Mouse (Mus musculus) forebrain, embryonic 10.5 days (tissue): ENCODE results near the gene Smg1. TPM values are rescaled to one million over a fixed set of nuclear protein-coding genes. Genes with fewer than 3 reads are reported as not detected.

Experiments
- DNase-seq: peaks from one replicate; pipeline ENCODE4 v3.0.0-alpha.2; 2017; ENCODE audit warnings: low spot score; ENCODE audit errors: extremely low spot score
- H3K27ac ChIP-seq: fragments of 300-500 bp; sonication (generic); 2 replicates; pipeline ENCODE4 v1.5.1; 2016; ENCODE audit warnings: mild to moderate bottlenecking
- H3K27me3 ChIP-seq: fragments of 300-500 bp; sonication (generic); 2 replicates; pipeline ENCODE4 v1.6.1; 2016; ENCODE audit warnings: mild to moderate bottlenecking; ENCODE audit not compliant: poor library complexity, severe bottlenecking
- H3K36me3 ChIP-seq: fragments of 300-500 bp; sonication (generic); replicated peaks from 2 replicates; pipeline ENCODE4 v1.6.1; 2016; ENCODE audit warnings: mild to moderate bottlenecking, moderate library complexity
- H3K4me1 ChIP-seq: fragments of 300-500 bp; sonication (generic); 2 replicates; pipeline ENCODE4 v1.6.1; 2016
- H3K4me3 ChIP-seq: fragments of 300-500 bp; sonication (generic); 2 replicates; pipeline ENCODE4 v1.5.1; 2016; ENCODE audit warnings: mild to moderate bottlenecking, moderate library complexity
- H3K9me3 ChIP-seq: fragments of 300-500 bp; sonication (generic); 2 replicates; pipeline ENCODE4 v1.6.1; 2016; ENCODE audit warnings: mild to moderate bottlenecking, moderate library complexity
- WGBS: fragments of 180-500 bp; shearing (Covaris S2); methylation state at CpG from one replicate; pipeline ENCODE4 v1.1.7; 2016; 5-methylcytosine and 5-hydroxymethylcytosine counted together
- polyA plus RNA-seq: library from polyadenylated mRNA; unstranded; fragments of >200 nt; fragmentation: Nextera tagmentation; extraction: Ambion mirVana; gene quantifications from 2 replicates; pipeline ENCODE4 v1.2.1, GENCODE M21; 2016

The Smg1 gene
- 15.9 and 17.5 TPM in 2 replicates for polyA plus RNA-seq

- 1% methylated on average over 78 of the region's 79 CpGs for whole genome bisulfite sequencing
- Histone ChIP-seq H3K9me3 (no peaks in the 10 kb centered on the region), H3K4me3 (peak within 1 kb of the TSS; percentile 94), H3K4me1 (peaks cover 20% of the 10 kb centered on the region), H3K36me3 (peaks cover 4% of the 10 kb centered on the region; the same call in 1 of the 2 replicates), H3K27ac (peak within 1 kb of the TSS; percentile 97), H3K27me3 (no peaks in the 10 kb centered on the region)
- peak; percentile 98 for DNase-seq
Observed at GRCm38 (mm10) chr7:118243453-118244385, at the start of gene Smg1. Gene Smg1 (minus strand): TSS chr7:118243670.

- H3K4me1 ChIP-seq, result no peaks in the 10 kb centered on the region
- no peaks in the 10 kb centered on the region for H3K27me3 ChIP-seq
- H3K4me3 ChIP-seq, result no peak overlapping the region
- no peak overlapping the region for H3K27ac ChIP-seq
- 0 out of 2 replicates have a peak, but pooled peaks cover 6% of the 10 kb centered on the region for H3K9me3 ChIP-seq
- H3K36me3 ChIP-seq, result no peaks in the 10 kb centered on the region
- 83% methylated on average over 2 of the region's 2 CpGs for WGBS
- no peak for DNase-seq
Observed at GRCm38 (mm10) chr7:118283186-118283585, 39.7 kb upstream of the Smg1 start.

- Histone ChIP-seq H3K27me3 (no peaks in the 10 kb centered on the region), H3K4me1 (no peaks in the 10 kb centered on the region), H3K9me3 (0 out of 2 replicates have a peak, but pooled peaks cover 6% of the 10 kb centered on the region), H3K36me3 (no peaks in the 10 kb centered on the region), H3K27ac (no peak overlapping the region), H3K4me3 (no peak overlapping the region)
- no peak for DNase-seq
- 91% methylated on average over 9 of the region's 9 CpGs for WGBS
Observed at GRCm38 (mm10) chr7:118282543-118282942, 39.1 kb upstream of the Smg1 start.

GRCm38 (mm10) chr7:118279521-118279920 lies 36.1 kb upstream of the Smg1 start:
- Histone ChIP-seq H3K4me1 (no peaks in the 10 kb centered on the region), H3K9me3 (no peaks in the 10 kb centered on the region), H3K27ac (no peak overlapping the region), H3K4me3 (no peak overlapping the region), H3K27me3 (no peaks in the 10 kb centered on the region), H3K36me3 (no peaks in the 10 kb centered on the region)
- WGBS, result 63% methylated on average over 3 of the region's 3 CpGs
- no peak for DNase-seq

DNA sequence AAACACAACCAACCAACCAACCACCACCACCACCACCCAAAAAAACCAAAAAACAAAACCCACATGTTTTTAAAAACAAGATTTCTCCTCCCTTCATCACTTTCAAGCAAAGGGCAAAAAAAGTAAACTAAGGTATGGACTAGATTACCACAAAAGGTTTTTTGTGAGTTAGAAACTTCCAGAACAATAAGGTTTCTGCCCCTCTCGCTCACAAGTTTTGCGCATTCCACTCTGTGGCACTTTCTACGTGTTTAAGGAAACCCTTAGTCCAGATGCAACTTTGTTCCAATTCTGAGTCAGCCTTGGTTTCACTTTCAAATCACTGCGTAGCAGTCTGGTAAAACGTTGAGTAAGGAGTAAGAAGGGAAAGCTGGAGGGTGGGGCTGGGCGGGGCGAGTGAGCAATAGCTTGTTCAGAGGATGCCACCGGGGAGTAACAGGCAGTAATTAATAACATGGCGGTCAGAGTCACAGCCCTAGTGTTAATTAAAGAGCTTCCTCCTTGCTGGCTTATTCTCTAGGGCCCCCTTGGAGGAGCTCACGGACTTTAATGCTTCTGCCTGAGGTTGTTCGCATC lies 34.0 kb upstream of the Smg1 start:
- no peak overlapping the region for H3K4me3 ChIP-seq
- peaks cover 6% of the 10 kb centered on the region; the same call in 1 of the 2 replicates for H3K4me1 ChIP-seq
- no peak overlapping the region for H3K27ac ChIP-seq
- H3K27me3 ChIP-seq, result no peaks in the 10 kb centered on the region
- H3K9me3 ChIP-seq, result no peaks in the 10 kb centered on the region; the same call in 1 of the 2 replicates
- WGBS, result 81% methylated on average over 11 of the region's 11 CpGs
- no peak for DNase-seq
- H3K36me3 ChIP-seq, result no peaks in the 10 kb centered on the region

DNA sequence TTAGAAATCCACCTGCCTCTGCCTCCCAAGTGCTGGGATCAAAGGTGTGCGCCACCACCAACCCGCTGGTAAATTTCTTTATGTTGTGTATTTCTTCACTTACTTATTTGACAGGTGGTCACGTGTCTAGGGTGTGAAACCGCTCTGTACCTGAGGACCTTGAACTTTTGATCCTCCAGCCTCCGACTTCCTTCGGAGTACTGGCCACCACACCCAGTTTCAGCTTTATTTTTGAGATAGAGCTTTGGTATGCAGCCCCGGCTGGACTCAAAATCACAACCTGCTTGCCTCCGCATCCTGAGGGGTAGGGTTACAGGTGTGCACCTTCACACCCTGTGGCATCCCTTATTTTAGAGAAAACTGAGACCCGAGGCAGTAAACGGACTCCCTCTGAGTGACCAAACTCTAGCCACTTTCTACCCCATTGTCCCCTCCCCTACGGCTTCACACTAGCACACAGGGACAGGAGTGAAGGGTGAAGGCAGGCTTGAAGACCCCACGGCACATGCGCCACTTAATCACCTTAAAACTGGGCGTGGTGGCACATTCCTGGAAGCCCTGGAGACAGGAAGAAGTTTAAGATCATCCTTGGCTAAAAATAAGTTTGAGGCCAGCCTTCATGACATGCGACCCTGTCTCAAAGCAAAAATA lies 33.3 kb upstream of the Smg1 start:
- H3K4me3 ChIP-seq, result no peak overlapping the region
- H3K9me3 ChIP-seq, result no peaks in the 10 kb centered on the region; the same call in 1 of the 2 replicates
- H3K27ac ChIP-seq, result no peak overlapping the region
- DNase-seq, result no peak
- no peaks in the 10 kb centered on the region for H3K27me3 ChIP-seq
- WGBS, result 94% methylated on average over 15 of the region's 15 CpGs
- no peaks in the 10 kb centered on the region for H3K36me3 ChIP-seq
- H3K4me1 ChIP-seq, result peaks cover 6% of the 10 kb centered on the region; the same call in 1 of the 2 replicates

GRCm38 (mm10) chr7:118275265-118275664 lies 31.8 kb upstream of the Smg1 start:
- no peak overlapping the region for H3K27ac ChIP-seq
- no peaks in the 10 kb centered on the region for H3K27me3 ChIP-seq
- peaks cover 6% of the 10 kb centered on the region; the same call in 1 of the 2 replicates for H3K4me1 ChIP-seq
- WGBS, result 85% methylated on average over 6 of the region's 6 CpGs
- H3K4me3 ChIP-seq, result no peak overlapping the region
- H3K9me3 ChIP-seq, result no peaks in the 10 kb centered on the region; the same call in 1 of the 2 replicates
- no peaks in the 10 kb centered on the region for H3K36me3 ChIP-seq
- no peak for DNase-seq

DNA sequence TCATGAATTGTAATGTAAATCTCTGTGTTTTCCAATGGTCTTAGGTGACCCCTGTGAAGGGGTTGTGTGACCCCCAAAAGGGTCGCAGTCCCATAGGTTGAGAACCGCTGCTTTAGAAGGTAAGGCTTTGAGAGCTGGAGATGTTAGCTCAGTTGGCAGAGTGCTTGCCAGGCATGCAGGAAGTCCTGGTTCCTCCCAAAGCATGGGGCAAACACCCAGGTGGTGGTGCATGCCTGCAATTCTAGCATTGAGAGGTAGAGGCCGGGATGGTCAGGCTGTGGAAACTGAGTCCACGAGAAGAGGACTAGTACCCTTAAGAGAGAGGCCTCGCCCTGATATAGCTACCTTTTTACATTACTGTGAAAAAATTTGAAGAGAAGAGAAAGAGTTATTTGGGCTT lies 31.4 kb upstream of the Smg1 start:
- H3K4me3 ChIP-seq, result no peak overlapping the region
- H3K27ac ChIP-seq, result no peak overlapping the region
- H3K4me1 ChIP-seq, result peaks cover 6% of the 10 kb centered on the region; the same call in 1 of the 2 replicates
- WGBS, result 90% methylated on average over 5 of the region's 5 CpGs
- no peaks in the 10 kb centered on the region for H3K27me3 ChIP-seq
- no peak for DNase-seq
- H3K9me3 ChIP-seq, result no peaks in the 10 kb centered on the region; the same call in 1 of the 2 replicates
- H3K36me3 ChIP-seq, result no peaks in the 10 kb centered on the region

DNA sequence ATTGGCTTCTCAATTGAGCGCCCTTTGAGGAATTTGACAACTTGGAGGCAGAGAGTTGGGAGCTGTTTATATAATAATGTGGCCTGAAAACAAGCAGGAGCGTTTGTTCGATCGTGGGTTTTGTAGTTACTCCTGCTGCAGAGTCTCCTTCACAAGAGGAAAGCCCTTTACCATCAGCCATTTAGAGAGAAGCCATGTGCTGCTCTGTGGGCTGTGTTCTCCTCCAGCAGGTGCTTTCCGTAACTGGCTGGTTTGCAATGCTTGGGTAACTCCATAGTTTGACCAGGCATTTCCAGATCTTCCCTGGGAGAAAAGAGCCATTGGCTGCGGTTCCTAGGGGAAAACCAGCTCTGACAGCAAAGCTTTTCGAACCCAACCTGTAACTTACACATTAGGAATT lies 30.7 kb upstream of the Smg1 start:
- Histone ChIP-seq H3K4me1 (peaks cover 6% of the 10 kb centered on the region; the same call in 1 of the 2 replicates), H3K9me3 (no peaks in the 10 kb centered on the region; the same call in 1 of the 2 replicates), H3K27me3 (no peaks in the 10 kb centered on the region), H3K27ac (no peak overlapping the region), H3K36me3 (no peaks in the 10 kb centered on the region), H3K4me3 (no peak overlapping the region)
- DNase-seq, result no peak
- 85% methylated on average over 7 of the region's 7 CpGs for WGBS

GRCm38 (mm10) chr7:118266099-118266498 lies 22.6 kb upstream of the Smg1 start:
- H3K4me3 ChIP-seq, result no peak overlapping the region
- H3K36me3 ChIP-seq, result no peaks in the 10 kb centered on the region
- H3K27ac ChIP-seq, result no peak overlapping the region
- no peak for DNase-seq
- WGBS, result 94% methylated on average over 6 of the region's 6 CpGs
- no peaks in the 10 kb centered on the region for H3K4me1 ChIP-seq
- H3K27me3 ChIP-seq, result no peaks in the 10 kb centered on the region
- no peaks in the 10 kb centered on the region for H3K9me3 ChIP-seq

GRCm38 (mm10) chr7:118263606-118264005 lies 20.1 kb upstream of the Smg1 start:
- Histone ChIP-seq H3K4me1 (no peaks in the 10 kb centered on the region), H3K36me3 (no peaks in the 10 kb centered on the region), H3K27me3 (no peaks in the 10 kb centered on the region), H3K9me3 (no peaks in the 10 kb centered on the region), H3K4me3 (no peak overlapping the region), H3K27ac (no peak overlapping the region)
- DNase-seq, result no peak
- 80% methylated on average over 1 of the region's 1 CpGs for WGBS

DNA sequence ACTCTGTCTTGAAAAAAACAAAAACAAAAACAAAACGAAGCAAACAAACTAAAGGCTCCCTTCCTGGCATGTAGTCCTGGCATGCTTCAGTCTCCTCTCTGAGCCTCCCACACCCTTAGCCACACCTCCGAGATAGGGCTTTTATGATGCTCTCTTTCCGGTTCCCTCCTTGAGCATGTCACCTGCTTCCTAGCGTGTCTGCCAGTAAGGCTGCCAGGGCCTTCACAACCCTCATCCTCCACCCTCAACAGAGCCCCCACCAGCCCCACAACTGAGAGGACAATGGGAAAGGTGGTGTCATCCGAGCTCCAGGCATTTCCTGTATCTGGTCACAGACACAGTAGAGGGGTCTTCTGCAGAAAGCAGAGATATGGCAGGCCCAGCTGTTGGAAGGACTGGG lies 18.9 kb upstream of the Smg1 start:
- H3K4me1 ChIP-seq, result no peaks in the 10 kb centered on the region
- no peak overlapping the region for H3K4me3 ChIP-seq
- 87% methylated on average over 5 of the region's 5 CpGs for WGBS
- H3K27me3 ChIP-seq, result no peaks in the 10 kb centered on the region
- no peak for DNase-seq
- H3K36me3 ChIP-seq, result no peaks in the 10 kb centered on the region
- H3K9me3 ChIP-seq, result no peaks in the 10 kb centered on the region
- no peak overlapping the region for H3K27ac ChIP-seq
